Mouse (Mus musculus) embryonic fibroblast, embryonic 13.5 days (primary cell): ENCODE results near the gene Cdnf.

Experiments used
- CTCF ChIP-seq: IDR thresholded peaks from 2 replicates; pipeline ENCODE4 v1.5.1; 2011; ENCODE audit warnings: mild to moderate bottlenecking, control low read depth, low read length, moderate library complexity, borderline replicate concordance; ENCODE audit not compliant: insufficient read depth
- POLR2A ChIP-seq: IDR thresholded peaks from 2 replicates; pipeline ENCODE4 v1.6.1; 2011; ENCODE audit warnings: low read depth, mild to moderate bottlenecking, control low read depth, low read length, moderate library complexity

GRCm38 (mm10) chr2:3526288-3526687 is 13.5 kb downstream of the Cdnf start:
- TF ChIP-seq CTCF (no peak), POLR2A (no peak)
